Mouse (Mus musculus) c-Kit-positive CD71-positive TER-119-negative erythroid progenitor cells, embryonic 14.5 days (primary cell): ENCODE measurements around the gene Slc35a3.
A peak's percentile ranks its signal among the peaks of the same experiment; 100 is the strongest.

Experiments used
- DNase-seq: peaks from one replicate; pipeline ENCODE4 v3.0.0-alpha.2; 2013; ENCODE audit warnings: low read depth

Slc35a3 gene

DNA sequence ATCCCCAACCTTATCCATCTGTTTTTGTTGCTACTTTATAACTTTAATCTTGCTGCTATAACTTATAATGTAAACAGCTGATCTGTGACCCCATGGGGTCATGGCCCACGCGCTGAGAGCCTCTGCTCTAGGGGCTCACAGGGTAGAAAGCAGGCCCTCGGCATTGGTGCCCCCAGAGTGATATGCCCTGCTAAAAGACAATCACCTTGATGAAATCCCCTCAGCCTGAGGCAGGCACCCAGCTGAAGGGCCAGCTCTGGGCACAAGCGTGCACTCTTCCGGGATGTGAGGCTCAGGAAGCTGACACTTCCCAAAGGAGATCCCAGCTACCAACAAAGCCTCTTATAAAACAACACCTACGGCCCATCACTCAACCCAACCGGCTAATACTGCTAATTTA, 74.1 kb downstream of the Slc35a3 start:
- DNase-seq: no peak

DNA sequence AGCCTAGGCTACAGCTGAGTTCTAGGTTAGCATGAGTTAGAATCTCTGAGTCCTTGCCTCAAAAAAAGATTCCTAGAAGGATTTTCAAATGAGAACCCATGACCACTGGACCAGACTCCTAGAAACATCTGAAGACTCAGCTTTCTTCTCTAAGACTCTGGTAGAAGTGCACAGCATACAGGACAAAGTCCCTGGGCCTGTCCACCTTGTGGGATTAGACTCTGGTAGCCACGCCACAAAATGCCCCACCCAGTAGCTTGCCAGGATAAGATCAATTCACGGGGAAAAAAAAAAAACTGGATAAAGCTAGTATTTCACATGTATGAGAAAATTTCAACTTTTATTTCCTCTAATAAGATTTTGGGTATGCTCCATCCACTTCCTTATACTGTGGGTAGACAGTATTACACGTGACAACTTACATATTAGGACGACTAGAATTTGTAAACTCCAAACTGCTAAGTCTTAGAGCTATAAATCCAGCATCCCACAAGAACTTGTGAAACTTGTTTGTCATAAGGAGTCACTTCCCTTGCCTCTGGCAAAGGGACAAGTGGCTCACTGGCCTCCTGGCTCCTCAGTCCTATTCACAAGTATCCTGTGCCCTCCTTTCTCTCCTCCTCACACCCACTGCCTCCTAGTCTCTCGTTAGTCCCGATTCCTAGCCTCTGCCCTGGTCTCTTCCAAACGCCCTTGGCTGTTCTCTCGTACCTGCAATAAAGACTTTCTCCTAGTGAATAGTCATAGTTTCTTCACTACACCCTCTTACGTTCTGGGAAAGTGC, 74.7 kb downstream of the Slc35a3 start:
- DNase-seq: no peak

DNA sequence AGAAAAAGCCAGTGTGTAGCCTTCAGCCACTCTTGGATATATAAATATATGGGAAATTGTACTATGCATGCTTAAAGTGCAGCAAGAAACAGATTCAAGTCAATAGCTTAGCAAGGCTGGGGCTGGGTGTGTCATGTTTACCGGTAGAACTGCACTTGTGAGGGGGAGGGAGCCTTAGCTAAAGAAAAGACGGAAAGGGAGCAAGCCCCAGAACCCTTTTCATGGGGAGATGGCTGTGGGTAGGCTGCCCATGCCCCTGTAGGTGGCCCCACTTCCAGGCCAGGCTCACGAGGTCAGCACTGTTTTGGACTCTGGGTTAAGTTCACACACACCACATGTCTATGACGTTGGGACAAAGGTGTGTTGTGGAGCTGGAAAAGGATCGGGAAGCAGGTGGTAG, 76.8 kb downstream of the Slc35a3 start:
- no peak for DNase-seq

DNA sequence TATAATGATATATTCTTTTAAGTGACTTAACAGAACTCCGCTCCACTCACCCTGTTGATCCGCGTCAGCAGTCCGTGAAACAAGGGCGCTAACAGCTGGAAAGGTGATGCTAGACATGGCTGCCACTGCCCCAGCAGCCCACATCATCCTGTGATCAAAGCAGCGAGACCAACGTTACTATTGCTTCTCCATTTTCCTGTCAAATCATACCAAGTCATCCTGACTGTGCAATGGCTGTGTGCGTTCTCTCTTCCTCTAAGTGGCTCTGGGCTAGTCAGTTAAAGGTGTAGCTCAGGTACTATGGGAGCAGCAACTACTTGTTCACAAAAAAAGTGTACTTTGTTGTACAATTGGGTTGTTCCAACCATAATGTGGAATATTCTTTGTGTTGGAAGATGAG, 77.8 kb downstream of the Slc35a3 start:
- DNase-seq: no peak

DNA sequence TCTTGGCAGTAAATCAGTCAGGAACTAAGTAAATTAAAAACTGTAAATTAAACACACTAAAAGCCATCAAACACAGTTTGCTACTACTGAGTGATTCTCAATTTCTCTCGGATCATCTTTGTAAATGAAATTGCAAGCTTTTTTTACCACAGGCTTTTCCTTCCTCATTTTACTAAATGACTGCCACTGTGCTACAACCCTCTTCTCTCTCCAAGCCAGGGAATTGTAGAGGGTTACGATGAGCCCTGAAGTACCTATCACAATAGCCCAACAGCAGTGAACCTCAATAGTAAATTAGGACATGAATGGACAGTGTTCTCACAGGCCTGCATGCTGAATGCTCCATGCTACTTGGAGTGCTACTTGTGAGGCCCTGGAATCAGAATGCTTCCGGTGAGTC, 78.5 kb downstream of the Slc35a3 start:
- no peak for DNase-seq

DNA sequence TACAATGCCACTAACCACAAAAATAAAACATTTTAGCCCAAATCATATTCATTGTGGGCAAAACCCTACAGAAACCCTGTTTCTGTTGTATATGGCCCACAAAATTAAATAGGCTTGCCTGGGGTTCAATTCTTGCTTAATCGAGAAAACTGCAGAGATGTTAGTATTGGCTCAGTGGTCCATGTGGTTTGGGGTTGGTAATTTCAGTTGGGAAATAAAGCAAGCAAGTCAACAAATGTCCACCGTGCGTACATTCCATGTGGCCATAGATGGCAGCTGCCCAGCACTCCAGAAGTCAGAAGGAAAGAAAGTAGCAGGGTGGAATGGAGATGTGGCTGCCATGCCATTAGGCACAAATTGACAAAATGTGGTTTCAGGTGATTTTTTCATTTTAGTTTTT, 79.7 kb downstream of the Slc35a3 start:
- no peak for DNase-seq

DNA sequence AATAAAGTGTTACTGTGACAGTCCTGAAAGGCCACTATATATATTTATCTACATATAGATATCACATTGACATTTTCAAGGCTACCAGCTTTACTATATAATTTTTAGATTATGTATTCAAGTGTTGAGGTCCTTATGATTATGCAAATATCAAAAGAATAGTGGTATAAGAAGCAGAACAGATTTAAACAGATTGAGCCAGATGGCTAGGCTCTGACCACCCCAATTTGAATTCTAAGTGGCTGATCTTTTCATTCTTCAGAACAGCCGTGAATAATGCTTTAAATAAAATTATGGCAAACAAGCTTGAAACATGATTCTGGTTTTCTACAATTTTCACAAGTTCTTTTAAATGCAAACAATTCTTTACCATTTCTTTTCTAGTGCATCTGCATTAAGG, 81.2 kb downstream of the Slc35a3 start:
- no peak for DNase-seq

DNA sequence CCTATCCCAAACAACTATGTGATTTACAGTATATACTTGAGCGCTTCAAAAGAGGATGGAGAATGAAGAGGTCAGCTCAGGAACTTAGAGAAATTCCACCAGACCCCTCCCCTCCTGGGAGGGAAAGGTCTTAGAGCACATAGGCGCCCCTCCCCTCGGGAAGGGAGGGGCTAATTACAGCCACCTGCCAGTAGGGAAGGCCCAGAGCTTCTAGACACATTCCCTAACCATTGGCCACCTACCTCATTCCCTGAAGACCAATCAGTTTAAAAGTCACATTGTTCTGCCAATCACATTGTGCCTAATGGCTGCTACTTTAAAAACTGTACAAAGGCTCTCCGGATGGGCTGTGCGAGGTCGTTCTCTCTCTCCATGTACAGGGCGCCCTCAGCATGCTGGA, 90.0 kb downstream of the Slc35a3 start:
- DNase-seq: no peak

DNA sequence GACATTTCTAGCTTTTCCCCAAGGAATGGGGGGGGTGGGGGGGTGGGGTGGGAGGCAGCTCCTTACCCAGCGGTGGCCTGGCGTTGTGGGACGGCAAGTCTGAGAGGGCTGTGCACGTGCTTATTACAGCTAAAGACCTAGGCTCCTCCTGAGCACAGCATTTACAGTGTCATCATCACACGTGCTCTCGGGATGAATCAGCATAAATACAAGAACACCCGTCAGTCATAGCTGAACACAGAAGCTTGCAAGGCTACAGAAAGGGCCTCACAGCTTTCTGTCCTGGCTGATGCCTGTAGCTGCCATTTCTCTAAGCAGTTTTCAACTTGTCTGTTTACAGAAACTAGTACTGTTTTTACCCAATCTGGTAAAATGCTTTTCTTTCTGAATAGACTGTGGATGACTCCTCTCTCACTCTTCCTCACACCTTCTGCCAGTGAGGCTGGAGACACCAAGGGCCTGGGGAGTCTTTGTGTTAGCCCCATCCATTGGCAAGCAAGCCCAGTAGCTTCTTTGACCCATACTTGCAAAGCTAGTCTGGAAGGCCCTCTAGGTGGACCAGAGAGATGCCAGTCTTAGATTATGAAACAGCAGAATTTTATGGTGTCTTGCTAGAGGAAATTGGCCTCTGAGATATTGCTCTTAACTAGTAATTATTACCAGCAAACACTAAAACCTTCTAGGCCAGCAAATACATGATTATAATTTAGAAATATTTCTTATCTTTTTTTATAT, 91.8 kb downstream of the Slc35a3 start:
- peak; percentile 39 for DNase-seq
